Mouse (Mus musculus) forebrain, embryonic 11.5 days (tissue): ENCODE results near the gene Olfr651. TPM values are rescaled to one million over a fixed set of nuclear protein-coding genes. Genes with fewer than 3 reads are reported as not detected.

Source experiments
- ATAC-seq: fragments of 200-750 bp; cut with Nextera tagmentation; replicated peaks from 2 replicates; pipeline ENCODE4 v1.8.0; 2017; ENCODE audit warnings: moderate TSS enrichment; ENCODE audit not compliant: low FRiP score
- DNase-seq: peaks from one replicate; pipeline ENCODE4 v3.0.0-alpha.2; 2017; ENCODE audit warnings: low spot score
- H3K27ac ChIP-seq: fragments of 300-500 bp; sonication (generic); 2 replicates; pipeline ENCODE4 v1.5.1; 2014; ENCODE audit warnings: low read depth, low read length
- H3K27me3 ChIP-seq: fragments of 300-500 bp; sonication (generic); 2 replicates; pipeline ENCODE4 v1.6.1; 2014; ENCODE audit warnings: mild to moderate bottlenecking, low read length, mixed read lengths; ENCODE audit not compliant: control insufficient read depth, insufficient read depth
- H3K36me3 ChIP-seq: fragments of 300-500 bp; sonication (generic); 2 replicates; pipeline ENCODE4 v1.6.1; 2014; ENCODE audit warnings: mild to moderate bottlenecking, low read length, moderate library complexity, mixed read lengths; ENCODE audit not compliant: control insufficient read depth, insufficient read depth
- H3K4me1 ChIP-seq: fragments of 300-500 bp; sonication (generic); replicated peaks from 2 replicates; pipeline ENCODE4 v1.6.1; 2014; ENCODE audit warnings: low read length, mixed read lengths; ENCODE audit not compliant: control insufficient read depth, insufficient read depth
- H3K4me2 ChIP-seq: fragments of 300-500 bp; sonication (generic); 2 replicates; pipeline ENCODE4 v1.6.1; 2014; ENCODE audit warnings: low read depth, mild to moderate bottlenecking, low read length, moderate library complexity, mixed read lengths; ENCODE audit not compliant: severe bottlenecking
- H3K4me3 ChIP-seq: fragments of 300-500 bp; sonication (generic); 2 replicates; pipeline ENCODE4 v1.5.1; 2014; ENCODE audit warnings: low read depth, low read length
- H3K9ac ChIP-seq: fragments of 300-500 bp; sonication (generic); 2 replicates; pipeline ENCODE4 v1.6.1; 2014; ENCODE audit warnings: low read length
- H3K9me3 ChIP-seq: fragments of 300-500 bp; sonication (generic); 2 replicates; pipeline ENCODE4 v1.6.1; 2016; ENCODE audit warnings: low read length, mixed read lengths; ENCODE audit not compliant: control insufficient read depth
- WGBS: fragments of 180-500 bp; shearing (Covaris S2); extraction: QIAGEN DNeasy Blood & Tissue Kit; methylation state at CpG from one replicate; pipeline ENCODE4 v1.1.7; 2014; 5-methylcytosine and 5-hydroxymethylcytosine counted together
- polyA plus RNA-seq: library from polyadenylated mRNA; unstranded; fragments of >200 nt; fragmentation: Nextera tagmentation; extraction: Ambion mirVana; gene quantifications from 2 replicates; pipeline ENCODE4 v1.2.1, GENCODE M21; 2014

The Olfr651 gene
- polyA plus RNA-seq, 1 experiment from 2014 or later = not detected

DNA sequence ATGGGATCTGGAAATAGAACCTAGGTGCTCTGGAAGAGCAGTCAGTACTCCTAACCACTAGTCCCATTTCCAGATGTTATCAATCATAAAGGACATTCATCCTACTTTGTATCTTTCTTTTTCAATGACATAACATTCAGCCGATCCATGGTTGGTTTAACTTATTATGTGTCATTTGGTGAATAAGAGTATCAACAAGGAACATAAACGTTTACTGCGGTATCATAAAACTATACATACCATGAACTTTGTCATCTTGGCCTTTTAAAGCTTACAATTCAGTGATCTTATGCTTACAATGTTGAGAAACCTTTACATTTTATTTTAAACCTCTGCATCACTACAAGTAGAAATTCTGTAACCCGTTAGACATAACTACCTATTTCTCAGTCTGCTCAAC, 31.5 kb downstream of the Olfr651 start:
- H3K4me3 ChIP-seq = no peak overlapping the region
- no peaks in the 10 kb centered on the region for H3K36me3 ChIP-seq
- no peaks in the 10 kb centered on the region for H3K9me3 ChIP-seq
- no peak for ATAC-seq
- H3K27me3 ChIP-seq = no peaks in the 10 kb centered on the region
- 86% methylated on average over 4 of the region's 4 CpGs for WGBS
- no peak overlapping the region for H3K4me2 ChIP-seq
- no peaks in the 10 kb centered on the region for H3K4me1 ChIP-seq
- DNase-seq = no peak
- no peak overlapping the region for H3K9ac ChIP-seq
- H3K27ac ChIP-seq = no peak overlapping the region

DNA sequence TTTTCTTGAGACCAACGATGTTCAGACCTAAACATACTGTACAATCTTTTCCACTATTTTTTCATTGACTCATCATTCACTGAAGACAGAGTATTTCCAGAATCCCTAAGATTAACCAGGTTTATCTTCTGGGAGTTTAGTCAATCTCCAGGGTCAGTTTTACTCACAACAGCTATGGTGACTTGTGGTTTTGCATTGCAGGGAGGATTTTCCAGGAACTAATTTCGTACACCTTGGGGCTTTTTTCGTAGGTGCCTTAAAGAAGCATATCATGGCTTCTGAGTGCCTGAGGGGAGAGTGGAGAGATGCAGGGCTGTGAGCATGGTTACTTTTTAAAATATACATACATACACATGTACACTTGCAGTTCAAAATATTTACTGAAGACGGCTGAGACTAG, 36.8 kb downstream of the Olfr651 start, which contains the start of gene Olfr654:
Gene Olfr654 (plus strand): TSS at position 301 of the 400 bp plus-strand sequence.
- Histone ChIP-seq H3K27me3 (no peaks in the 10 kb centered on the region), H3K4me2 (no peak within 1 kb of the TSS), H3K27ac (no peak within 1 kb of the TSS), H3K9ac (no peak within 1 kb of the TSS), H3K4me3 (no peak within 1 kb of the TSS), H3K4me1 (no peaks in the 10 kb centered on the region), H3K36me3 (no peaks in the 10 kb centered on the region), H3K9me3 (no peaks in the 10 kb centered on the region)
- ATAC-seq = no peak
- 86% methylated on average over 4 of the region's 4 CpGs for WGBS
- no peak for DNase-seq

GRCm38 (mm10) chr7:104588274-104588673, 38.3 kb downstream of the Olfr651 start:
- Histone ChIP-seq H3K4me3 (no peak overlapping the region), H3K9me3 (no peaks in the 10 kb centered on the region), H3K27ac (no peak overlapping the region), H3K27me3 (no peaks in the 10 kb centered on the region), H3K36me3 (no peaks in the 10 kb centered on the region), H3K9ac (no peak overlapping the region), H3K4me1 (no peaks in the 10 kb centered on the region), H3K4me2 (no peak overlapping the region)
- no peak for ATAC-seq
- WGBS = 85% methylated on average over 5 of the region's 5 CpGs
- DNase-seq = no peak

- Histone ChIP-seq H3K4me1 (no peaks in the 10 kb centered on the region), H3K4me2 (no peak within 1 kb of the TSS), H3K4me3 (no peak within 1 kb of the TSS), H3K27me3 (no peaks in the 10 kb centered on the region), H3K36me3 (no peaks in the 10 kb centered on the region), H3K9ac (no peak within 1 kb of the TSS), H3K27ac (no peak within 1 kb of the TSS), H3K9me3 (no peaks in the 10 kb centered on the region)
- ATAC-seq (no peak), DNase-seq (no peak)
- WGBS = 79% methylated on average over 2 of the region's 2 CpGs
Observed at GRCm38 (mm10) chr7:104601679-104602078, 51.7 kb downstream of the Olfr651 start, which contains the start of gene Olfr655. Gene Olfr655, minus strand, starts transcription at chr7:104601779.

GRCm38 (mm10) chr7:104603173-104603572, 53.2 kb downstream of the Olfr651 start:
- H3K4me1 ChIP-seq = no peaks in the 10 kb centered on the region
- H3K27ac ChIP-seq = no peak overlapping the region
- H3K36me3 ChIP-seq = no peaks in the 10 kb centered on the region
- 3% methylated on average over 3 of the region's 3 CpGs for WGBS
- no peak overlapping the region for H3K4me2 ChIP-seq
- H3K27me3 ChIP-seq = no peaks in the 10 kb centered on the region
- ATAC-seq (peak; percentile 60; the same call in 1 of the 2 replicates), DNase-seq (peak; percentile 59)
- H3K4me3 ChIP-seq = no peak overlapping the region
- no peak overlapping the region for H3K9ac ChIP-seq
- H3K9me3 ChIP-seq = no peaks in the 10 kb centered on the region

Other genes starting within 250 kb of the Olfr651 start
- gene Trim12a, start 234.7 kb upstream of the Olfr651 start, polyA plus RNA-seq = 1.5 and 1.7 TPM in 2 replicates
- not detected in 2 replicates for gene Trim34b, start 220.7 kb upstream of the Olfr651 start, polyA plus RNA-seq
- 0.69 and 0.75 TPM in 2 replicates for gene Trim12c, start 196.8 kb upstream of the Olfr651 start, polyA plus RNA-seq
- not detected in 2 replicates for gene Trim30b, start 180.2 kb upstream of the Olfr651 start, polyA plus RNA-seq
- gene Trim30c, start 149.3 kb upstream of the Olfr651 start, polyA plus RNA-seq = 0.16 TPM in 1 of 2 replicates, not detected in the other
- gene Trim30a, start 84.9 kb upstream of the Olfr651 start, polyA plus RNA-seq = 0.33 and 0.45 TPM in 2 replicates
- 0.08 TPM in 1 of 2 replicates, not detected in the other for gene Trim30d, start 42.3 kb upstream of the Olfr651 start, polyA plus RNA-seq
- not detected in 2 replicates for gene Olfr652, start 10.8 kb downstream of the Olfr651 start, polyA plus RNA-seq
- gene Olfr653, start 27.2 kb downstream of the Olfr651 start, polyA plus RNA-seq = not detected in 2 replicates
- not detected in 2 replicates for gene Olfr654, start 36.9 kb downstream of the Olfr651 start, polyA plus RNA-seq
- gene Olfr655, start 51.6 kb downstream of the Olfr651 start, polyA plus RNA-seq = not detected in 2 replicates
- gene Olfr656, start 63.8 kb downstream of the Olfr651 start, polyA plus RNA-seq = not detected in 2 replicates
- gene Olfr657, start 74.7 kb downstream of the Olfr651 start, polyA plus RNA-seq = not detected in 2 replicates
- gene Olfr658, start 97.2 kb downstream of the Olfr651 start, polyA plus RNA-seq = not detected in 2 replicates
- gene Olfr659, start 116.6 kb downstream of the Olfr651 start, polyA plus RNA-seq = not detected in 2 replicates
- gene Olfr661, start 136.4 kb downstream of the Olfr651 start, polyA plus RNA-seq = not detected in 2 replicates
- not detected in 2 replicates for gene Usp17le, start 227.3 kb downstream of the Olfr651 start, polyA plus RNA-seq